Mouse (Mus musculus) heart, embryonic 11.5 days (tissue): ENCODE results near the gene Plppr1. TPM values are rescaled to one million over a fixed set of nuclear protein-coding genes. Genes with fewer than 3 reads are reported as not detected.

Source experiments
- ATAC-seq: fragments of 200-750 bp; cut with Nextera tagmentation; replicated peaks from 2 replicates; pipeline ENCODE4 v1.8.0; 2017; ENCODE audit warnings: moderate library complexity; ENCODE audit not compliant: insufficient number of reproducible peaks, low FRiP score, low TSS enrichment
- H3K27ac ChIP-seq: fragments of 300-500 bp; sonication (generic); 2 replicates; pipeline ENCODE4 v1.5.1; 2014; ENCODE audit warnings: mild to moderate bottlenecking, low read depth, low read length
- H3K27me3 ChIP-seq: fragments of 300-500 bp; sonication (generic); 2 replicates; pipeline ENCODE4 v1.6.1; 2014; ENCODE audit warnings: mild to moderate bottlenecking, low read length, mixed read lengths; ENCODE audit not compliant: control insufficient read depth, insufficient read depth
- H3K36me3 ChIP-seq: fragments of 300-500 bp; sonication (generic); 2 replicates; pipeline ENCODE4 v1.6.1; 2014; ENCODE audit warnings: mild to moderate bottlenecking, low read length, moderate library complexity, mixed read lengths; ENCODE audit not compliant: control insufficient read depth, insufficient read depth
- H3K4me1 ChIP-seq: fragments of 300-500 bp; sonication (generic); 2 replicates; pipeline ENCODE4 v1.6.1; 2014; ENCODE audit warnings: low read length; ENCODE audit not compliant: control insufficient read depth, insufficient read depth
- H3K4me2 ChIP-seq: fragments of 300-500 bp; sonication (generic); 2 replicates; pipeline ENCODE4 v1.6.1; 2014; ENCODE audit warnings: mild to moderate bottlenecking, moderate library complexity
- H3K4me3 ChIP-seq: fragments of 300-500 bp; sonication (generic); 2 replicates; pipeline ENCODE4 v1.5.1; 2014; ENCODE audit warnings: low read depth, low read length
- H3K9ac ChIP-seq: fragments of 300-500 bp; sonication (generic); 2 replicates; pipeline ENCODE4 v1.6.1; 2014; ENCODE audit warnings: mild to moderate bottlenecking, low read depth, low read length, moderate library complexity
- H3K9me3 ChIP-seq: fragments of 300-500 bp; sonication (generic); replicated peaks from 2 replicates; pipeline ENCODE4 v1.6.1; 2016; ENCODE audit warnings: low read length; ENCODE audit not compliant: control insufficient read depth
- WGBS: fragments of 180-500 bp; shearing (Covaris S2); extraction: QIAGEN DNeasy Blood & Tissue Kit; methylation state at CpG from one replicate; pipeline ENCODE4 v1.1.7; 2014; ENCODE audit not compliant: insufficient replicate concordance; 5-methylcytosine and 5-hydroxymethylcytosine counted together
- polyA plus RNA-seq: library from polyadenylated mRNA; unstranded; fragments of >200 nt; fragmentation: Nextera tagmentation; extraction: Ambion mirVana; gene quantifications from 2 replicates; pipeline ENCODE4 v1.2.1, GENCODE M21; 2014

The Plppr1 gene
- polyA plus RNA-seq, 1 experiment from 2014 or later = 1.9 TPM

DNA sequence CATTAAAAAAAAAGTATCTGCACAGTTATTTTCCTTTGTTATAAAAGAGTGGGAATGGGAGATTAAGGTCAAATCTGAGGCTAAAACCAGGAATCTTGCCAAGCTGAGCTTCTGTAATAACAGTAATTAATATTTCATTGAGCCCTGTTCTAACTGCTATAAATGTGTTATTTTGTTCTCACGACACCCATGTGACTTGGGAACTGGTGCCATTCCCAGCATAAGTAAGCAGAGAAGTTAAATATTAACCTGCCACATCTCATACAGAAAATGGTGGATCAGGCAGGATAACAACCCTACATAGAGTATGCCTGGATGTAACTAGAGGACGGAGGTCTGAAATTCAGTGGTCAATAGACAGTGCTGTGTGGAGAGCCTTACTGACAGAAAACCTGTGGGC, 90.2 kb downstream of the Plppr1 start:
- WGBS = 84% methylated on average over 2 of the region's 2 CpGs
- H3K9ac ChIP-seq = no peak overlapping the region
- H3K9me3 ChIP-seq = no peaks in the 10 kb centered on the region
- no peak overlapping the region for H3K4me2 ChIP-seq
- H3K4me3 ChIP-seq = no peak overlapping the region
- ATAC-seq = no peak
- no peak overlapping the region for H3K27ac ChIP-seq
- no peaks in the 10 kb centered on the region for H3K36me3 ChIP-seq
- H3K4me1 ChIP-seq = no peaks in the 10 kb centered on the region
- H3K27me3 ChIP-seq = no peaks in the 10 kb centered on the region

DNA sequence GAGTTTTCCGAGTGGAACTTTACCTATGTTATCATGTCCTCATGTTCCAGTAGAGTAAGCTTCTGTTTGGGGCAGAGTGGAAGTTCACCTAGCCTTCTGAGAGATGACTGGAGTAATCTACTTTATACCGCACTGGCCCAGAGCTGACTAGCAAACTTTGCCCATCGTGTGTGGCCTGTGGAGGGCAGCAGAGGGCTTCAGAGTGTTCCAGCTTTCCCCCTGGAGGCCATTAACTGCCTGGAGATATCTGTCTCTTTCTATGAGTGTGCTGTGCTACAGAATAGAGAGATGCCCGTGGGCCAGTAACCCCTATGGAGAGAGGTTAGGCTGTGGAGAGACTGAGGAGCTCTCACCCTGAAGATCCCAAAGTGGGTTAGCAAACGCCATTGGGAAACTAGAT, 94.8 kb downstream of the Plppr1 start:
- Histone ChIP-seq H3K9ac (no peak overlapping the region), H3K4me3 (no peak overlapping the region), H3K27me3 (no peaks in the 10 kb centered on the region), H3K36me3 (no peaks in the 10 kb centered on the region), H3K27ac (no peak overlapping the region), H3K4me2 (no peak overlapping the region), H3K9me3 (no peaks in the 10 kb centered on the region), H3K4me1 (no peaks in the 10 kb centered on the region)
- 43% methylated on average over 5 of the region's 5 CpGs for WGBS
- ATAC-seq = 0 out of 2 replicates have a peak, but pooled peaks have one; percentile 22

- H3K4me3 ChIP-seq = no peak overlapping the region
- H3K4me2 ChIP-seq = no peak overlapping the region
- no peaks in the 10 kb centered on the region for H3K9me3 ChIP-seq
- WGBS = 59% methylated on average over 1 of the region's 1 CpGs
- H3K4me1 ChIP-seq = no peaks in the 10 kb centered on the region
- H3K36me3 ChIP-seq = no peaks in the 10 kb centered on the region
- H3K27me3 ChIP-seq = no peaks in the 10 kb centered on the region
- ATAC-seq = no peak
- H3K27ac ChIP-seq = no peak overlapping the region
- H3K9ac ChIP-seq = no peak overlapping the region
These were observed 97.7 kb downstream of the Plppr1 start for GRCm38 (mm10) chr4:49156781-49157180.

GRCm38 (mm10) chr4:49163285-49163684, 104.2 kb downstream of the Plppr1 start:
- H3K27ac ChIP-seq = no peak overlapping the region
- no peak overlapping the region for H3K9ac ChIP-seq
- no peaks in the 10 kb centered on the region for H3K9me3 ChIP-seq
- H3K36me3 ChIP-seq = no peaks in the 10 kb centered on the region
- no peak overlapping the region for H3K4me2 ChIP-seq
- H3K4me3 ChIP-seq = no peak overlapping the region
- 70% methylated on average over 3 of the region's 3 CpGs for WGBS
- ATAC-seq = no peak
- H3K27me3 ChIP-seq = no peaks in the 10 kb centered on the region
- no peaks in the 10 kb centered on the region for H3K4me1 ChIP-seq

DNA sequence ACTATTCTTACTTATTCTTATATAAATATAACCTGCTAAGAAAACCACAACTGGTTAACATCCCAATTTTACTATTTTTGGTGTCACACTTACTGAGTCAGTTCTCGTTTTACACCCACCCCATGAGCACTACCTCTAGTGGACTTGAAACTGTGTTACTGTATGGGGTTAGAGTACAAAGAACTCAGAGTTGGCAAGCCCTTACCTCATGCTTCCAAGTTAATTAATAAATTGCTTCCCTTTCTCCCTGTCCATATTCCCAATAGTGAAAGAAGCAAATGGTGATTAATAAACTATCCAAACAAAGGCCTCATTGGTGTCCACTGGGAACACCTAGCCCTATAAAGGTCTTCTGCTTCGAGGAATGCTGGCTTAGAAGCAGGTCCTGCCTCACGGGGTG, 107.3 kb downstream of the Plppr1 start:
- Histone ChIP-seq H3K27ac (no peak overlapping the region), H3K27me3 (no peaks in the 10 kb centered on the region), H3K4me1 (no peaks in the 10 kb centered on the region), H3K4me3 (no peak overlapping the region), H3K9me3 (no peaks in the 10 kb centered on the region), H3K4me2 (no peak overlapping the region), H3K36me3 (no peaks in the 10 kb centered on the region), H3K9ac (no peak overlapping the region)
- ATAC-seq = no peak
- 80% methylated on average over 3 of the region's 3 CpGs for WGBS

GRCm38 (mm10) chr4:49167030-49167429, 108.0 kb downstream of the Plppr1 start:
- H3K9ac ChIP-seq = no peak overlapping the region
- ATAC-seq = no peak

DNA sequence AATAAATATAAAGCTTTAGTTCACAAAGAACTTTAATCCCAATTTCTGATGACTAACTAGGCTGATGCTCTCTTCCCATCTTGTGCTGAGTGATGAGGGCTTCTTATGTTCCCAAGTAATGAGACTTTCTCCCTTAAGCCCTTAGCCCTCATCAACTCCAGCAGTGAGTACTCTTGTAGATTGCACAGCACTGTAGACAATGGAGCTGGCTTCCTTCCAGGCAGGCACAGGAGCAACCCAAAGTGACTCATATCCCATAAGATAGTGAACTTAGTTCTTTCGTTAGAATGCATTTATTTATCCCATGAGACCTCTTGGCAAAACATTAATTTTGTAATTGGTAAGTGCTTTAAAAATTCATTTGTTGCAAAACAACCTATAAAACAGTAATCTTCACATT, 110.4 kb downstream of the Plppr1 start:
- Histone ChIP-seq H3K9me3 (no peaks in the 10 kb centered on the region), H3K36me3 (no peaks in the 10 kb centered on the region), H3K27me3 (no peaks in the 10 kb centered on the region), H3K4me3 (no peak overlapping the region), H3K4me1 (no peaks in the 10 kb centered on the region), H3K4me2 (no peak overlapping the region), H3K27ac (no peak overlapping the region), H3K9ac (no peak overlapping the region)
- 43% methylated on average over 1 of the region's 1 CpGs for WGBS
- ATAC-seq = no peak

More at GRCm38 (mm10) chr4:49167030-49167429, 108.0 kb downstream of the Plppr1 start:
- Histone ChIP-seq H3K27me3 (no peaks in the 10 kb centered on the region), H3K36me3 (no peaks in the 10 kb centered on the region), H3K4me3 (no peak overlapping the region), H3K9me3 (no peaks in the 10 kb centered on the region), H3K27ac (no peak overlapping the region), H3K4me1 (no peaks in the 10 kb centered on the region), H3K4me2 (no peak overlapping the region)
- 71% methylated on average over 5 of the region's 5 CpGs for WGBS

DNA sequence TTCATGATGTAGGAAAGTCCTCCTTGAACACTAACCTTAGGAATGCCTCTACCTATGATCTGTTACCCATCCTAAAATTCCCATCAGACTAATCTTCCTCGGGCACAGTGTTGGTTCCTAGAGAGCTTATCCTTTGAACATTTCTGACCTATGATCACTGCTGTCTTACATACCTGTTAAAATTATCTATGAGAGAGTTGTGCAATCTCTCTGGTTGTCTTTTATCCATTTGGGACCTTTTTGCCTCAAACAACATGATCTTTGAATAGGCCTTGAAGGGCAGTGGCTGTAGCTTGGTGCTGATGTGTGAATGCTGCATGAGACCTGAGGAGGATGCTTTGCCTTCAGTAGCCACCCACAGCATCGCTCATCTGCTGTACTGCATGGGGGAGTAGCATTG, 119.0 kb downstream of the Plppr1 start:
- ATAC-seq = no peak
- WGBS = 79% methylated on average over 2 of the region's 2 CpGs
- no peak overlapping the region for H3K4me3 ChIP-seq

DNA sequence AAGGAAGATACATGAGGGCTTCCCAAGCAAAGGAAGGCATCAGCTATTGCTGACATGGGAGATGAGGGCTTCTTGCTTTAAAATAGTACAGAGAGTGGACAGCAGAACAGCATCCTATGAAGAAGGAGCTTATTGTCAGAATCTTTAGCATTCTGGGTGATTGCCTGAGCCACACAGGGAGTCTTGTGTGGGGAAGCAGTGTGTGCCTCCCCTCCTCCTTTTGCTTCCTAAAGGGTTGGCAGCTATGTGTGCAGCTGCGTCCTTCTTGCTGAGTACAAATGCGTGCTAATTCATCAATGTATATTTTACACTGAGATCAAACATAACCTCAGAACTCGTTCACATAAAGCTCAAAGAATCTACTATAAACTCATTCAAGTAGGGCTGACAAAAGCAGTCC, 119.8 kb downstream of the Plppr1 start:
- no peaks in the 10 kb centered on the region for H3K4me1 ChIP-seq
- no peak overlapping the region for H3K9ac ChIP-seq
- no peak overlapping the region for H3K4me2 ChIP-seq
- H3K27ac ChIP-seq = no peak overlapping the region
- H3K27me3 ChIP-seq = no peaks in the 10 kb centered on the region
- no peak for ATAC-seq
- H3K9me3 ChIP-seq = no peaks in the 10 kb centered on the region
- 78% methylated on average over 3 of the region's 3 CpGs for WGBS
- H3K4me3 ChIP-seq = no peak overlapping the region
- H3K36me3 ChIP-seq = no peaks in the 10 kb centered on the region

More for the DNA sequence above, 119.0 kb downstream of the Plppr1 start:
- Histone ChIP-seq H3K4me1 (no peaks in the 10 kb centered on the region), H3K27me3 (no peaks in the 10 kb centered on the region), H3K9ac (no peak overlapping the region), H3K9me3 (no peaks in the 10 kb centered on the region), H3K27ac (no peak overlapping the region), H3K4me2 (no peak overlapping the region), H3K36me3 (no peaks in the 10 kb centered on the region)
